Mouse (Mus musculus): ENCODE measurements at regions not wholly inside any gene's neighbourhood (a gene's known extent, or its start where the extent isn't known, plus 50 kb on each side); places are given as distances from the start of the nearest gene placed in this dataset.
A peak's percentile ranks its signal among the peaks of the same experiment; 100 is the strongest.

DNA sequence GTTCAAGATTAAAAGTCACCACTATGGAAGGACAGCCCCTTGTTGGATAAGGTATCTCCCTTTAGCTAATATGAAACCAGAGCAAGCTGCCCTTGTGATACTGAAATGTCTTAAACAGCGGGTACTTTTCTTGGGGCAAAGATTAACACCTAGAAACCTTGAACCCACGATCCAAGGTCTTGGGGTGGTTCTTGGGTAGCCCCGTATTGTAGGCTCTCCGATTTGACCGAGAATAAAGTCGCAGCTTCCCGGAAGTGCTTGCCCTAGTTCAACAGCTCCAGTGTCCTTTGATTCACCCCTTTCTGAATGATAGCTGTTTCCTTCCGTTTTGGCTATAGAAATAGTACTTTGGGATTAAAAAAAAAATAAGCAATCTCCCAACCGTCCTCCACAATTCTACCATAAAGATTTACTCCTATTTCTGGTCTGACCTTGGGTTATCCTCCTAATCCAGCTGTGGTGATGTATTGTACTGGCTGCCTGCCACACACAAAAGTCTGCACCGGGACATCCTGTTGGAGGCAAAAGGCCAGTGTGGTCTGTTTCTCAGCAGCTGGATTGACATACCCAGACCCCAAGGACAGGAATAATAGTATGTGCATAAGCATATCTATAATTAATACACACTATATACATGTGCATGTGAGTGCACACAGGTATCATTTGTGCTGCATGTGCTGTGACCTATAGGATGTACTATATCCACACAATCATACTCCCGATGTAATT lies 427.0 kb upstream of the Dph6 start:
- Histone ChIP-seq H3K27ac (ENCODE audit: low read depth) (0 out of 2 replicates have a peak overlapping the region, but pooled peaks have one; percentile 3), H3K4me3 (ENCODE audit: low read depth, low read length) (no peak overlapping the region), H3K36me3 (replicated peaks; ENCODE audit: control insufficient read depth, insufficient read depth, low read length) (no peaks in the 10 kb centered on the region), H3K4me1 (ENCODE audit: control insufficient read depth, insufficient read depth) (no peaks in the 10 kb centered on the region; the same call in 1 of the 2 replicates), H3K9ac (replicated peaks; ENCODE audit: low read depth, low read length) (no peak overlapping the region), H3K4me2 (ENCODE audit: low read depth, low read length) (no peak overlapping the region), H3K9me3 (replicated peaks; ENCODE audit: control insufficient read depth, low read length) (no peaks in the 10 kb centered on the region), H3K27me3 (ENCODE audit: control insufficient read depth, insufficient read depth, low read length) (no peaks in the 10 kb centered on the region)
- TF ChIP-seq EP300 (IDR thresholded peaks at IDR 0.05; ENCODE audit: low read depth) (no peak), CTCF (IDR thresholded peaks at IDR 0.05; ENCODE audit: low read depth) (no peak)
- DNase-seq (ENCODE audit: low spot score) (no peak), ATAC-seq (ENCODE audit: insufficient read depth, low read depth) (no peak)
- 43% methylated on average over 11 of the region's 11 CpGs for WGBS

DNA sequence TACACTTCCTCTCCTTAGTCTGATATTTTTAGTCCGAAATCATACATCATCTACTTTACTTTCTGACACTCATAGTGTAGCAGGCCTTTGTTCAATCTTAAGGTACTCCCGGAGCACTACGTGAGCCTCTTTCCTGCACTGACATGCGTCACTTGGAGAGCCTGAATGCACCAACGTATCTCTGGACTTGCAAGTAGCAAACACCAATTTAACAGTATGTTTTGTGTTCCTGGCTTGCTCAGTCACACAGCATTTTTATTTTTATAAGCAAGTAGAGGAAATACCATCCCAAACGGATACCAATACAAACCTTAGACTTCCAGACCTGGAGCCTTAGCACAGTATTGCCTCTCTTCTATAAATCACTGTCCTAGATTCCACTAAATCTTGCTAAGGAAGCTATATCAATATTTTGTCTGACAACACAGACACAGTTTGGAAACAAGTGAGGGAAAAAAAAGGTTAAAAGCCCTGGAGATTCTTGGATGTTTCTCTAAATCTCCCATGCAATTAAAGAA lies 427.6 kb upstream of the Dph6 start:
- 41% methylated on average over 6 of the region's 6 CpGs for WGBS
- H3K9ac ChIP-seq (replicated peaks; ENCODE audit: low read depth, low read length): no peak overlapping the region
- peak overlapping the region; percentile 3; the same call in 1 of the 2 replicates for H3K27ac ChIP-seq (ENCODE audit: low read depth)
- H3K4me1 ChIP-seq (ENCODE audit: control insufficient read depth, insufficient read depth): no peaks in the 10 kb centered on the region; the same call in 1 of the 2 replicates
- H3K36me3 ChIP-seq (replicated peaks; ENCODE audit: control insufficient read depth, insufficient read depth, low read length): no peaks in the 10 kb centered on the region
- no peak overlapping the region for H3K4me3 ChIP-seq (ENCODE audit: low read depth, low read length)
- H3K4me2 ChIP-seq (ENCODE audit: low read depth, low read length): no peak overlapping the region
- H3K9me3 ChIP-seq (replicated peaks; ENCODE audit: control insufficient read depth, low read length): no peaks in the 10 kb centered on the region
- no peaks in the 10 kb centered on the region for H3K27me3 ChIP-seq (ENCODE audit: control insufficient read depth, insufficient read depth, low read length)
- no peak for TF ChIP-seq CTCF (IDR thresholded peaks at IDR 0.05; ENCODE audit: low read depth)
- TF ChIP-seq EP300 (IDR thresholded peaks at IDR 0.05; ENCODE audit: low read depth): no peak
- DNase-seq (ENCODE audit: low spot score): no peak
- ATAC-seq (ENCODE audit: insufficient read depth, low read depth): no peak

DNA sequence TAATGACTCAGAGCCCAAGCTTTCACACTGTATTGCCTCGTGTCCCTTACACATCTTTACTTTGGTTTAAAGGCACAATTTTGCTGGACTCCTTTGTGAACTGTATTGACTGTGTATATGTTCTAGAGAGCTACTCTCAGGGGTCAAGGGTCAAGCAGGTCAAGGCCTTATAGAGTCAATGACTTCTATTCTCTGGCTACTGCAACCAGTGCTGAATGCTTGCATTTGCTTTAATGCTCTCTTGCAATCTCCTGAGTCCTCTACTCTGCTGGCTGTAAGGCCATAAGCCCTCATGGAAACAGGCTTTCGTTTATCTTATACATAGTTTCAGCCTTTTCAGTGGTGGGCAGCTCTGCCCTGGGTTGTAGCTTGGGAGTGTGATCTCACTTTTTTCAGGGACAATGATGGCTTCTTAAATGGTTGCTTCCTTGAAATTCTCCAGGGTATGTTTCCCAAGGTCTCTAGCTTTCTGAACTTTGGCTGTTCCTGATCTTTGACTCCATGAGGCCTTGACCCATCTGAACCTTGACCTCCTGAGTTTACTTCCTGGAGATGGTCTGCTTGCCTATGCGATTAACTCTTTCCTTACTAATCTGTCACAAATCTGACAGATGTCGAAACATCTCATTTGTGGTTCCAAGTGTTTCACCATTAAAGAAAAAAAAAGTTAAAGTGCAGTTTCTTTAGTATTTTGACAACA lies 433.8 kb upstream of the Dph6 start:
- Histone ChIP-seq H3K4me1 (ENCODE audit: control insufficient read depth, insufficient read depth) (no peaks in the 10 kb centered on the region), H3K27ac (ENCODE audit: low read depth) (no peak overlapping the region), H3K27me3 (ENCODE audit: control insufficient read depth, insufficient read depth, low read length) (no peaks in the 10 kb centered on the region), H3K4me2 (ENCODE audit: low read depth, low read length) (no peak overlapping the region), H3K4me3 (ENCODE audit: low read depth, low read length) (no peak overlapping the region), H3K36me3 (replicated peaks; ENCODE audit: control insufficient read depth, insufficient read depth, low read length) (no peaks in the 10 kb centered on the region), H3K9ac (replicated peaks; ENCODE audit: low read depth, low read length) (no peak overlapping the region), H3K9me3 (replicated peaks; ENCODE audit: control insufficient read depth, low read length) (no peaks in the 10 kb centered on the region)
- 73% methylated on average over 4 of the region's 4 CpGs for WGBS
- no peak for ATAC-seq (ENCODE audit: insufficient read depth, low read depth)
- DNase-seq (ENCODE audit: low spot score): no peak
- TF ChIP-seq CTCF (IDR thresholded peaks at IDR 0.05; ENCODE audit: low read depth): no peak

DNA sequence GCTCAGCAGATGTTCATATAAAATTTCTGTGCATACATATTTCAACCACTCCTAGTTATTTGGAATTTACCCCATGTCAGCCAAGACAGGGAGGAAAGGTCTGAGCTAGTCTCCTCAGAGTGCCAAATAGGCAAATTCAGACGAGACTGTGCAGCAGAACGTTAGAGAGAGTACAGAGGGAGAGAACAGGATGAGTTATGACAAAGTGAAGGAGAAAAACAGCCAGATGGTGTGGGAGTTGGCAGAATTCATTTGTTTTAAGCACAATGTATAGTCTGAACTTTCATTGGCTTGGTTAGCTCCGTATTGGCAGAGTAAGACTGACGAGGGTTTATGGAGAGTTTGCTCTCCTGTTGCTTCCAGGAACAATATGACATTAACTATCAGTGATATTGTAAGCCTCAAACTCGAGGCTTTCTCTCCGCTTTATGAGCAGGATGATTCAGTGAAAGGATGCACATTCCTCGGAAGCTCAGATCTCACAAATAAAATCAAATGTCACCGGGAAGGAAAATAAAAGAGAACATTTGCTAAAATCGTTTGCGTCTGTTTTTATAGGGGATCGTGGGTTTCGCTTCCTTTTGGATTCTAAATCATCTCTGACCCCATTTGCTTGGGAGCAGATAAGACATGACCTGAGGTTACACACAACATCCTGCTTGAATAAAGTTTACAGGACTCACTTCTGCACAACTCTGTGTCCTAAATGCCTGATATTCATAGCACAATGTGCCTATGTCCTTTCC lies 435.8 kb upstream of the Dph6 start:
- WGBS: 46% methylated on average over 12 of the region's 12 CpGs
- TF ChIP-seq EP300 (IDR thresholded peaks at IDR 0.05; ENCODE audit: low read depth): no peak
- no peak for TF ChIP-seq CTCF (IDR thresholded peaks at IDR 0.05; ENCODE audit: low read depth)
- Histone ChIP-seq H3K4me2 (ENCODE audit: low read depth, low read length) (no peak overlapping the region; the same call in 1 of the 2 replicates), H3K27ac (ENCODE audit: low read depth) (no peak overlapping the region), H3K9me3 (replicated peaks; ENCODE audit: control insufficient read depth, low read length) (no peaks in the 10 kb centered on the region), H3K4me3 (ENCODE audit: low read depth, low read length) (no peak overlapping the region), H3K9ac (replicated peaks; ENCODE audit: low read depth, low read length) (no peak overlapping the region), H3K4me1 (ENCODE audit: control insufficient read depth, insufficient read depth) (no peaks in the 10 kb centered on the region), H3K36me3 (replicated peaks; ENCODE audit: control insufficient read depth, insufficient read depth, low read length) (no peaks in the 10 kb centered on the region), H3K27me3 (ENCODE audit: control insufficient read depth, insufficient read depth, low read length) (no peaks in the 10 kb centered on the region)
- ATAC-seq (ENCODE audit: insufficient read depth, low read depth) (no peak), DNase-seq (ENCODE audit: low spot score) (no peak)

DNA sequence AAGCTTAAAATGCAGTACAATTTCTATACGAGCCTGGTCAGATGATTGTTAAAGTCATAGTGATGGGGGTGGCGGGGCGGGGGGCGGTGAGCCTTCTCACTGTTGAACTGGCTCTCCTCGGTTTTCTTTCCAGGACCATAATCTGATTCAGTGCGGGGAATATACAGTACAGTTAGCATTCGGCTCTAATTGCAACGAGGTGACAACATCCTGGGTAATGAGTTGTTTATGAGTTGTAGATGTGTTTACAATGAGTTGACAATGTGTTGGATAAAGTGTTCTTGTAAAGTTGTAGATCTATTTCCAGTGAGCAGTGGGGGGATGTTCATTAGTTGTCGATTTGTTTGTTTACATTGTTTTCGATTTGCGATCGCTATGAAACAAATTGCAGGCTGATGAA lies 440.6 kb upstream of the Dph6 start:
- no peaks in the 10 kb centered on the region for H3K27me3 ChIP-seq (ENCODE audit: control insufficient read depth, insufficient read depth, low read length)
- H3K36me3 ChIP-seq (replicated peaks; ENCODE audit: control insufficient read depth, insufficient read depth, low read length): no peaks in the 10 kb centered on the region
- WGBS: 83% methylated on average over 12 of the region's 12 CpGs
- H3K4me3 ChIP-seq (ENCODE audit: low read depth, low read length): no peak overlapping the region
- H3K9ac ChIP-seq (replicated peaks; ENCODE audit: low read depth, low read length): no peak overlapping the region
- H3K9me3 ChIP-seq (replicated peaks; ENCODE audit: control insufficient read depth, low read length): no peaks in the 10 kb centered on the region
- no peak for TF ChIP-seq EP300 (IDR thresholded peaks at IDR 0.05; ENCODE audit: low read depth)
- no peak for TF ChIP-seq CTCF (IDR thresholded peaks at IDR 0.05; ENCODE audit: low read depth)
- no peak for DNase-seq (ENCODE audit: low spot score)
- ATAC-seq (ENCODE audit: insufficient read depth, low read depth): no peak
- no peak overlapping the region for H3K4me2 ChIP-seq (ENCODE audit: low read depth, low read length)
- no peaks in the 10 kb centered on the region for H3K4me1 ChIP-seq (ENCODE audit: control insufficient read depth, insufficient read depth)
- H3K27ac ChIP-seq (ENCODE audit: low read depth): no peak overlapping the region

All from heart, postnatal 0 days (tissue).